Mouse (Mus musculus): ENCODE measurements at regions not wholly inside any gene's neighbourhood (a gene's known extent, or its start where the extent isn't known, plus 50 kb on each side); places are given as distances from the start of the nearest gene placed in this dataset.

DNA sequence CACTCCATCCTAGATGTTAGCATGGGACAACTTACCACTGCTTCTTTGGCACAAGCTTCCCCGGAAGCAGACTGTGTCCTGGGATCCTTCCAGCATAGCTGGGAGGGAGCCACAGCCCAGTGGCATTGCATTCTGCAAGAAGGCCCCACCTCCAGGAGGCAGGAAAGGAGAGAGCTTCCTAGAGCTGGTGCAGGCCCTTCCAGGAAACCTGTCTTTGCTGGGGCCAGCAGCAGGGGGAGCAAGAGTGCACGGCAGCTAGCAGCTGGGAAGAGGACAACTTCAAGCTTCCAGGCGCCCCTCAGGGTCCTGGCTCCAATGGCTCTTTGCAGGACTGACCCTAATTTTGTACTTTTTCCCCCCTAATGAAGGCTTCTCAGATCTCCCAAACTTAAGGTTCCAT lies 115.4 kb upstream of the Sorcs3 start:
- no peak overlapping the region for H3K27ac ChIP-seq (ENCODE audit: control insufficient read depth, insufficient read depth, low read length)
- H3K27me3 ChIP-seq (ENCODE audit: control insufficient read depth, insufficient read depth, low read length), result no peaks in the 10 kb centered on the region
- no peak overlapping the region for H3K4me3 ChIP-seq (ENCODE audit: control insufficient read depth, insufficient read depth, low read length)
- no peaks in the 10 kb centered on the region for H3K36me3 ChIP-seq (ENCODE audit: control insufficient read depth, insufficient read depth, low read length)
- DNase-seq, result peak; percentile 22
- TF ChIP-seq POLR2A (IDR thresholded peaks at IDR 0.05; ENCODE audit: control insufficient read depth, extremely low read depth, insufficient read depth, low read length, poor library complexity) (no peak), CTCF (IDR thresholded peaks at IDR 0.05; ENCODE audit: borderline replicate concordance, control insufficient read depth, extremely low read depth, insufficient read depth, low read length, poor library complexity) (no peak)
- 47% methylated on average over 3 of the region's 3 CpGs for WGBS
- H3K4me1 ChIP-seq (replicated peaks; ENCODE audit: control insufficient read depth, insufficient read depth, low read length), result no peaks in the 10 kb centered on the region

DNA sequence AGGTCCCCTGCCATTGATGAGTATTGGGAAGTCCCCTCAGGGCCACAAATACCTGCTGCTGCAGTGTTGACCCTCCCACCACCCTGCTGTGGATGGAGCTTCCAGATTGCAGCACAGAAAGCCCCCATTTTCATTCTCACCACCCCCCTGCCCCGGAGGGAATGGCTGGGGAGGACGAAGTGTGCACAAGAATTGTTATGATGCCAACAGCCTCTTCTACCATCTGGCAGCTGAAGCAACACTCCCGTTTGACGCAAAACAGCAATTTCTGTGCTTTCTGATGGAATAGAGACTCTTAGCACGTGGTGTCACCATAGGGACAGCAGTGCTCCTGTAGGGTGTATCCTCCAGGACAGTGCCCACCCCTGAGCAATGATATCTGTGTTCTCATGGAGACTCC lies 108.5 kb upstream of the Sorcs3 start:
- Histone ChIP-seq H3K27me3 (ENCODE audit: control insufficient read depth, insufficient read depth, low read length) (no peaks in the 10 kb centered on the region), H3K4me3 (ENCODE audit: control insufficient read depth, insufficient read depth, low read length) (no peak overlapping the region), H3K27ac (ENCODE audit: control insufficient read depth, insufficient read depth, low read length) (no peak overlapping the region), H3K36me3 (ENCODE audit: control insufficient read depth, insufficient read depth, low read length) (no peaks in the 10 kb centered on the region), H3K4me1 (replicated peaks; ENCODE audit: control insufficient read depth, insufficient read depth, low read length) (no peaks in the 10 kb centered on the region)
- 85% methylated on average over 5 of the region's 5 CpGs for WGBS
- no peak for DNase-seq
- TF ChIP-seq POLR2A (IDR thresholded peaks at IDR 0.05; ENCODE audit: control insufficient read depth, extremely low read depth, insufficient read depth, low read length, poor library complexity) (no peak), CTCF (IDR thresholded peaks at IDR 0.05; ENCODE audit: borderline replicate concordance, control insufficient read depth, extremely low read depth, insufficient read depth, low read length, poor library complexity) (no peak)

DNA sequence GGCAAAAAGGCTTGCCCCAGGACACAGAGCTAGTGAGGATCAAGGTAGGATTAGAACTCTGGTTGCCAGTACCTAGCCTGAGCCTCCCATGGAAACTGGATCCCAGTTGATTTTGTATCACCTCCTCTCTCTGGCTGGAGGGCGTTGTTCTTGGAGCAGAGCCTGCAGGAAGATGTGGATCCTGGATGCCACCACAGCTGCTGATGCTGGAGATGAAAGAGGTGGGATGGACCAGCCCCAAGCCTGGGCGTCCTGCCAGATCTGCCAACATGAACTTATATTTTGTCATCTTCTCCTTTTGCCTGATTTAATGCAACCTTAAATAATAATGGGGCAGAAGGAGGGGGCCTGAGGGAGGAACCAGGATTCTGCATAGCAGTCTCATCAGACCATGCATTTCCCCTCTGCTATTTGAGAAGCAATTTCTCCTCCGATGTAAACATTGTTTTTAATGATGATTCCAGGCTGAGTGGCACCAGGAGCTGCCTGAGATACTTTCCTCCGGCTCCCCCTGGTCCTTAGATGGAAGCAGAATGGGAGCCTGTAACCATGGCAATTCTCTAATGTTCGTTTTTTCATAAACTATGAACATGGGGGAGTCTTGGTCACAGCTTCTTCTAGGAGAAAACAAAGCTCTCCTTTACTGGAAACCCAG lies 107.8 kb upstream of the Sorcs3 start:
- no peaks in the 10 kb centered on the region for H3K4me1 ChIP-seq (replicated peaks; ENCODE audit: control insufficient read depth, insufficient read depth, low read length)
- H3K27ac ChIP-seq (ENCODE audit: control insufficient read depth, insufficient read depth, low read length), result no peak overlapping the region
- no peak overlapping the region for H3K4me3 ChIP-seq (ENCODE audit: control insufficient read depth, insufficient read depth, low read length)
- WGBS, result 69% methylated on average over 5 of the region's 5 CpGs
- no peaks in the 10 kb centered on the region for H3K36me3 ChIP-seq (ENCODE audit: control insufficient read depth, insufficient read depth, low read length)
- no peak for DNase-seq
- TF ChIP-seq POLR2A (IDR thresholded peaks at IDR 0.05; ENCODE audit: control insufficient read depth, extremely low read depth, insufficient read depth, low read length, poor library complexity) (no peak), CTCF (IDR thresholded peaks at IDR 0.05; ENCODE audit: borderline replicate concordance, control insufficient read depth, extremely low read depth, insufficient read depth, low read length, poor library complexity) (no peak)
- no peaks in the 10 kb centered on the region for H3K27me3 ChIP-seq (ENCODE audit: control insufficient read depth, insufficient read depth, low read length)

DNA sequence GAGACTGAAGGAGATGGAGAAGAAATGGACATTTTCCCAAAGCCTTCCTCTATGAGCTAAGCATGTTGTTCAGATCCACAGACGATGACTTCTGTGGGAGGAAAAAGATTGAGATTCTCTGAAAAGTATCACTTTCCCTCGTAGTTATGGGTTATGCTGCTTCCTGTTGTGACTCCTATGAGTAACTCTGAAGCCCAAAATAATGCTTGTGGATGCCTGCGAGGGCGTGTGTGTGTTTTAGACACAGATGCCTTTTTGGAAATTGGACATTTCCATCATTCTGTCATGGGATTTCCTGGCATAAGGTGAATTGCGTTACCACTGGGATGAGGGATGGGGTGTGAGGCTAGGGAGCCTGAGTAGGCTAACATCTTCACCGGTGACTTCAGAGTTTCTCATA lies 104.8 kb upstream of the Sorcs3 start:
- Histone ChIP-seq H3K36me3 (ENCODE audit: control insufficient read depth, insufficient read depth, low read length) (no peaks in the 10 kb centered on the region), H3K4me3 (ENCODE audit: control insufficient read depth, insufficient read depth, low read length) (no peak overlapping the region), H3K27ac (ENCODE audit: control insufficient read depth, insufficient read depth, low read length) (no peak overlapping the region), H3K4me1 (replicated peaks; ENCODE audit: control insufficient read depth, insufficient read depth, low read length) (no peaks in the 10 kb centered on the region), H3K27me3 (ENCODE audit: control insufficient read depth, insufficient read depth, low read length) (no peaks in the 10 kb centered on the region)
- DNase-seq, result no peak
- TF ChIP-seq CTCF (IDR thresholded peaks at IDR 0.05; ENCODE audit: borderline replicate concordance, control insufficient read depth, extremely low read depth, insufficient read depth, low read length, poor library complexity) (no peak), POLR2A (IDR thresholded peaks at IDR 0.05; ENCODE audit: control insufficient read depth, extremely low read depth, insufficient read depth, low read length, poor library complexity) (no peak)
- 88% methylated on average over 6 of the region's 6 CpGs for WGBS

DNA sequence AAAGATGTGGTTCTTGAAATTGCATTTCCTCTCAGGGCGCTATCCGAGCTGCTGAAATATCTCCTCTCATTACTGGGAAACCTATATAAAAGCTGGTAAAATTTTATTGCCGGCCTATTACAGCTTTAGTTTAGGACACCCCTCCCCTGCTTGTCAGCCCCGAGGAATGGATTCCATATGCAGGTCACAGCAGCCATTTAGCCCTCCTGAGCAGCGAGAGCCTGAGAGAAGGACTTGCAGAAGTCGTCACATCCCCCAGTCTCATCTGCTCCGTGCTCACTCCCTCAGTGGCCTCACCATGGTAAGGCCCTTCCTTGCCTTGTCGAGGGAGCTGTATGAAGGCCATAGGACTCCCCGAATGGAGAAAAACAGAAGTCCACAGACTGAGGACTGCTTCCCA lies 90.7 kb upstream of the Sorcs3 start:
- Histone ChIP-seq H3K27ac (ENCODE audit: control insufficient read depth, insufficient read depth, low read length) (no peak overlapping the region), H3K36me3 (ENCODE audit: control insufficient read depth, insufficient read depth, low read length) (no peaks in the 10 kb centered on the region), H3K4me3 (ENCODE audit: control insufficient read depth, insufficient read depth, low read length) (no peak overlapping the region), H3K4me1 (replicated peaks; ENCODE audit: control insufficient read depth, insufficient read depth, low read length) (no peaks in the 10 kb centered on the region), H3K27me3 (ENCODE audit: control insufficient read depth, insufficient read depth, low read length) (no peaks in the 10 kb centered on the region)
- WGBS, result 59% methylated on average over 9 of the region's 9 CpGs
- DNase-seq, result no peak
- TF ChIP-seq POLR2A (IDR thresholded peaks at IDR 0.05; ENCODE audit: control insufficient read depth, extremely low read depth, insufficient read depth, low read length, poor library complexity), result no peak
- TF ChIP-seq CTCF (IDR thresholded peaks at IDR 0.05; ENCODE audit: borderline replicate concordance, control insufficient read depth, extremely low read depth, insufficient read depth, low read length, poor library complexity), result no peak

DNA sequence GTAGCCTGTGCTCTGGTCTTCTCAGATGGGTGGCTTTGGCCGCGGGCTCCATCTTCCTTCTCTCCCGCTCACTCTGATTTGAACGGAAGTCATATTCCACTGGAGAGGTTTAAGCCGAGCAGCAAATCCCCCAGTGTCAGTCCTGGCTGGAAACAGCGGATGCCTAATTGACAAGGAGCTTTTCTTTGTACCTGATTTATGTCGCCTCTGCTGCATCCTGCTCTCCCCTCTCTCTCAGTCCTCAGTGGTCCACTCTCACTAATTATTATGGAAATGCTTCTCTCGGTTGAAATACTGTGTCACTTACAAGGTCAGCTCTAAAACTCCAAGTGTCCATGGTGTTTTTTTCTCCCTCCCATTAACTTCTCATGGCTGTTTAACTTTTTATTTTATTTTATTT lies 90.1 kb upstream of the Sorcs3 start:
- no peaks in the 10 kb centered on the region for H3K4me1 ChIP-seq (replicated peaks; ENCODE audit: control insufficient read depth, insufficient read depth, low read length)
- no peak for TF ChIP-seq POLR2A (IDR thresholded peaks at IDR 0.05; ENCODE audit: control insufficient read depth, extremely low read depth, insufficient read depth, low read length, poor library complexity)
- no peak for TF ChIP-seq CTCF (IDR thresholded peaks at IDR 0.05; ENCODE audit: borderline replicate concordance, control insufficient read depth, extremely low read depth, insufficient read depth, low read length, poor library complexity)
- H3K4me3 ChIP-seq (ENCODE audit: control insufficient read depth, insufficient read depth, low read length), result no peak overlapping the region
- no peak overlapping the region for H3K27ac ChIP-seq (ENCODE audit: control insufficient read depth, insufficient read depth, low read length)
- no peaks in the 10 kb centered on the region for H3K36me3 ChIP-seq (ENCODE audit: control insufficient read depth, insufficient read depth, low read length)
- 85% methylated on average over 8 of the region's 8 CpGs for WGBS
- DNase-seq, result no peak
- H3K27me3 ChIP-seq (ENCODE audit: control insufficient read depth, insufficient read depth, low read length), result no peaks in the 10 kb centered on the region

DNA sequence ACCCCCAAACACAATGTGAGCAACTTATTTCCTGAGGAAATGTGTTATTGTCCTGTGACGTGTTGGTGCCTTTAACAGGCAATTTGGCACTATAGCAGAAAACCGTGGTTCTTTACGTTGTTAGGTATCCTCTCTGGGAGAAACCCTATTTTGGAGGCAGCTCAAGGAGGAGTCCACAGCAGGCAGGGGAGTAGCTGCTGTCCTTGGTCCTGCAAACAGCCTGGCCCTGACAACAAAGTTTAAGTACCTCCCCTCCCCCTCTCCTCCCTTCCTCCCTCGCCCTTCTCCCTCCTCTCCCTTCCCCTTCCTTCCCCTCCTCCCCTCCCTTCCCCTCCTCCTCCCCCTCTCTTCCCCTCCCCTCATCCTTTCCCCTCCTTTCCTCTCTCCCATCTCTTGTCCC lies 89.1 kb upstream of the Sorcs3 start:
- no peak overlapping the region for H3K4me3 ChIP-seq (ENCODE audit: control insufficient read depth, insufficient read depth, low read length)
- no peaks in the 10 kb centered on the region for H3K4me1 ChIP-seq (replicated peaks; ENCODE audit: control insufficient read depth, insufficient read depth, low read length)
- WGBS, result 7% methylated on average over 4 of the region's 4 CpGs
- no peak overlapping the region for H3K27ac ChIP-seq (ENCODE audit: control insufficient read depth, insufficient read depth, low read length)
- no peak for TF ChIP-seq CTCF (IDR thresholded peaks at IDR 0.05; ENCODE audit: borderline replicate concordance, control insufficient read depth, extremely low read depth, insufficient read depth, low read length, poor library complexity)
- no peak for DNase-seq
- no peaks in the 10 kb centered on the region for H3K27me3 ChIP-seq (ENCODE audit: control insufficient read depth, insufficient read depth, low read length)
- no peaks in the 10 kb centered on the region for H3K36me3 ChIP-seq (ENCODE audit: control insufficient read depth, insufficient read depth, low read length)
